Mouse (Mus musculus) neural tube, embryonic 14.5 days (tissue): Measurements from ENCODE around the gene Mospd3. TPM values are rescaled to one million over a fixed set of nuclear protein-coding genes. Genes with fewer than 3 reads are reported as not detected.

ENCODE experiments used
- ATAC-seq: fragments of 200-750 bp; cut with Nextera tagmentation; 2 replicates; pipeline ENCODE4 v1.8.0; 2017; ENCODE audit warnings: low read depth, mild to moderate bottlenecking, moderate TSS enrichment, moderate library complexity
- H3K27ac ChIP-seq: fragments of 300-500 bp; sonication (generic); 2 replicates; pipeline ENCODE4 v1.5.1; 2014; ENCODE audit warnings: low read depth, mild to moderate bottlenecking, control low read depth, low read length, moderate library complexity, mixed read lengths
- H3K27me3 ChIP-seq: fragments of 300-500 bp; sonication (generic); 2 replicates; pipeline ENCODE4 v1.6.1; 2014; ENCODE audit warnings: low read length; ENCODE audit not compliant: control insufficient read depth, insufficient read depth
- H3K36me3 ChIP-seq: fragments of 300-500 bp; sonication (generic); 2 replicates; pipeline ENCODE4 v1.6.1; 2014; ENCODE audit warnings: low read length, mixed read lengths; ENCODE audit not compliant: control insufficient read depth, insufficient read depth
- H3K4me1 ChIP-seq: fragments of 300-500 bp; sonication (generic); 2 replicates; pipeline ENCODE4 v1.6.1; 2014; ENCODE audit warnings: low read length; ENCODE audit not compliant: control insufficient read depth, insufficient read depth
- H3K4me2 ChIP-seq: fragments of 300-500 bp; sonication (generic); 2 replicates; pipeline ENCODE4 v1.6.1; 2014; ENCODE audit warnings: mild to moderate bottlenecking, low read depth, low read length, control low read depth
- H3K4me3 ChIP-seq: fragments of 300-500 bp; sonication (generic); 2 replicates; pipeline ENCODE4 v1.5.1; 2014; ENCODE audit warnings: low read depth, low read length, control low read depth, mixed read lengths
- H3K9ac ChIP-seq: fragments of 300-500 bp; sonication (generic); replicated peaks from 2 replicates; pipeline ENCODE4 v1.6.1; 2014; ENCODE audit warnings: low read depth, mild to moderate bottlenecking, control low read depth, low read length, mixed read lengths
- H3K9me3 ChIP-seq: fragments of 300-500 bp; sonication (generic); 2 replicates; pipeline ENCODE4 v1.6.1; 2016; ENCODE audit warnings: low read length; ENCODE audit not compliant: control insufficient read depth
- WGBS: fragments of 180-500 bp; shearing (Covaris S2); extraction: QIAGEN DNeasy Blood & Tissue Kit; methylation state at CpG from one replicate; pipeline ENCODE4 v1.1.7; 2014; 5-methylcytosine and 5-hydroxymethylcytosine counted together
- polyA plus RNA-seq: library from polyadenylated mRNA; unstranded; fragments of >200 nt; fragmentation: Nextera tagmentation; extraction: Ambion mirVana; gene quantifications from 2 replicates; pipeline ENCODE4 v1.2.1, GENCODE M21; 2014

Gene Mospd3
- polyA plus RNA-seq, 1 experiment from 2014 or later, result 90.7 TPM

GRCm38 (mm10) chr5:137574470-137574901, 26.4 kb downstream of the Mospd3 start:
- no peaks in the 10 kb centered on the region for H3K4me1 ChIP-seq
- H3K9ac ChIP-seq, result peak overlapping the region; percentile 25; the same call in 1 of the 2 replicates
- peak overlapping the region; percentile 38 for H3K4me2 ChIP-seq
- H3K9me3 ChIP-seq, result no peaks in the 10 kb centered on the region
- H3K27me3 ChIP-seq, result no peaks in the 10 kb centered on the region
- peak; percentile 31; the same call in 1 of the 2 replicates for ATAC-seq
- H3K4me3 ChIP-seq, result peak overlapping the region; percentile 16; the same call in 1 of the 2 replicates
- no peak overlapping the region for H3K27ac ChIP-seq
- 7% methylated on average over 27 of the region's 27 CpGs for WGBS
- no peaks in the 10 kb centered on the region for H3K36me3 ChIP-seq

GRCm38 (mm10) chr5:137570691-137571586, 29.9 kb downstream of the Mospd3 start:
- Histone ChIP-seq H3K27me3 (no peaks in the 10 kb centered on the region), H3K9me3 (no peaks in the 10 kb centered on the region), H3K4me2 (no peak overlapping the region), H3K4me3 (no peak overlapping the region), H3K27ac (no peak overlapping the region), H3K4me1 (no peaks in the 10 kb centered on the region), H3K9ac (no peak overlapping the region), H3K36me3 (peaks cover 4% of the 10 kb centered on the region; the same call in 1 of the 2 replicates)
- ATAC-seq, result no peak
- WGBS, result 81% methylated on average over 17 of the region's 17 CpGs

- Histone ChIP-seq H3K36me3 (peaks cover 4% of the 10 kb centered on the region; the same call in 1 of the 2 replicates), H3K4me3 (no peak overlapping the region), H3K27ac (no peak overlapping the region), H3K9me3 (no peaks in the 10 kb centered on the region), H3K4me2 (no peak overlapping the region), H3K9ac (no peak overlapping the region), H3K4me1 (no peaks in the 10 kb centered on the region), H3K27me3 (no peaks in the 10 kb centered on the region)
- ATAC-seq, result no peak
- WGBS, result 59% methylated on average over 7 of the region's 7 CpGs
Measured at GRCm38 (mm10) chr5:137570181-137570580, 30.7 kb downstream of the Mospd3 start.

- no peaks in the 10 kb centered on the region for H3K9me3 ChIP-seq
- no peaks in the 10 kb centered on the region for H3K27me3 ChIP-seq
- H3K4me1 ChIP-seq, result no peaks in the 10 kb centered on the region
- H3K36me3 ChIP-seq, result peaks cover 4% of the 10 kb centered on the region; the same call in 1 of the 2 replicates
- no peak within 1 kb of the TSS for H3K4me3 ChIP-seq
- H3K9ac ChIP-seq, result no peak within 1 kb of the TSS
- no peak within 1 kb of the TSS for H3K4me2 ChIP-seq
- no peak for ATAC-seq
- 41% methylated on average over 9 of the region's 9 CpGs for WGBS
- no peak within 1 kb of the TSS for H3K27ac ChIP-seq
Measured at GRCm38 (mm10) chr5:137569665-137570064, 31.2 kb downstream of the Mospd3 start, which contains the start of gene Tfr2. Tfr2 (plus strand) TSS chr5:137569840.

- 76% methylated on average over 12 of the region's 12 CpGs for WGBS
- Histone ChIP-seq H3K27ac (no peak overlapping the region), H3K4me2 (no peak overlapping the region), H3K36me3 (peaks cover 4% of the 10 kb centered on the region; the same call in 1 of the 2 replicates), H3K9ac (no peak overlapping the region), H3K27me3 (no peaks in the 10 kb centered on the region), H3K9me3 (no peaks in the 10 kb centered on the region), H3K4me3 (no peak overlapping the region), H3K4me1 (no peaks in the 10 kb centered on the region)
- no peak for ATAC-seq
Measured at GRCm38 (mm10) chr5:137569031-137569430, 31.8 kb downstream of the Mospd3 start.

- H3K4me2 ChIP-seq, result no peak overlapping the region
- H3K27me3 ChIP-seq, result no peaks in the 10 kb centered on the region
- no peak for ATAC-seq
- no peak overlapping the region for H3K27ac ChIP-seq
- H3K9ac ChIP-seq, result no peak overlapping the region
- 81% methylated on average over 8 of the region's 8 CpGs for WGBS
- no peaks in the 10 kb centered on the region for H3K9me3 ChIP-seq
- H3K4me1 ChIP-seq, result no peaks in the 10 kb centered on the region
- peaks cover 4% of the 10 kb centered on the region; the same call in 1 of the 2 replicates for H3K36me3 ChIP-seq
- no peak overlapping the region for H3K4me3 ChIP-seq
Measured at GRCm38 (mm10) chr5:137568223-137568798, 32.5 kb downstream of the Mospd3 start.

GRCm38 (mm10) chr5:137566416-137566815, 34.4 kb downstream of the Mospd3 start:
- WGBS, result 92% methylated on average over 5 of the region's 5 CpGs
- Histone ChIP-seq H3K4me3 (no peak overlapping the region), H3K36me3 (peaks cover 4% of the 10 kb centered on the region; the same call in 1 of the 2 replicates), H3K27ac (no peak overlapping the region), H3K9me3 (no peaks in the 10 kb centered on the region), H3K9ac (no peak overlapping the region), H3K4me1 (no peaks in the 10 kb centered on the region), H3K4me2 (no peak overlapping the region), H3K27me3 (no peaks in the 10 kb centered on the region)
- ATAC-seq, result no peak

- Histone ChIP-seq H3K4me2 (no peak overlapping the region), H3K4me1 (no peaks in the 10 kb centered on the region), H3K27me3 (no peaks in the 10 kb centered on the region), H3K9me3 (no peaks in the 10 kb centered on the region), H3K27ac (no peak overlapping the region), H3K9ac (no peak overlapping the region), H3K4me3 (no peak overlapping the region), H3K36me3 (peaks cover 4% of the 10 kb centered on the region; the same call in 1 of the 2 replicates)
- ATAC-seq, result no peak
- WGBS, result 79% methylated on average over 6 of the region's 6 CpGs
Measured at GRCm38 (mm10) chr5:137565744-137566143, 35.1 kb downstream of the Mospd3 start.

GRCm38 (mm10) chr5:137562965-137563364, 37.9 kb downstream of the Mospd3 start:
- Histone ChIP-seq H3K4me1 (no peaks in the 10 kb centered on the region), H3K4me2 (no peak overlapping the region), H3K9me3 (no peaks in the 10 kb centered on the region), H3K4me3 (no peak overlapping the region), H3K9ac (no peak overlapping the region), H3K36me3 (peaks cover 4% of the 10 kb centered on the region; the same call in 1 of the 2 replicates), H3K27me3 (no peaks in the 10 kb centered on the region), H3K27ac (no peak overlapping the region)
- 77% methylated on average over 10 of the region's 10 CpGs for WGBS
- no peak for ATAC-seq
